Mouse (Mus musculus): Measurements from ENCODE around the gene Soat1. TPM values are rescaled to one million over a fixed set of nuclear protein-coding genes. Genes with fewer than 3 reads are reported as not detected.

The Soat1 gene
- total RNA-seq, 1 experiment, result 62.4 TPM

GRCm38 (mm10) chr1:156423493-156423892 lies 50.6 kb downstream of the Soat1 start:
- in situ Hi-C loops (cut with MboI; ENCODE audit: low sequenced_read_pairs in 2 of 2, unreplicated experiment in 2 of 2), result no loop called here
- no peak for DNase-seq (ENCODE audit: low read depth, low spot score)
- H3K27ac ChIP-seq (ENCODE audit: insufficient read depth, low read depth, low read length, poor library complexity, severe bottlenecking), result no peak overlapping the region
- no peaks in the 10 kb centered on the region for H3K36me3 ChIP-seq (ENCODE audit: control insufficient read depth, insufficient read depth, low read length, poor library complexity, severe bottlenecking)
- H3K4me1 ChIP-seq (ENCODE audit: control insufficient read depth in 2 of 2, insufficient read depth in 2 of 2, low read length in 2 of 2, poor library complexity in 1 of 2), result 0 out of 4 replicates have a peak, but pooled peaks cover 0 to 2% of the 10 kb centered on the region in 2 experiments
- TF ChIP-seq ZC3H11A (IDR thresholded peaks at IDR 0.05; ENCODE audit: borderline replicate concordance, low read depth, low read length) (no peak), CHD2 (IDR thresholded peaks at IDR 0.05; ENCODE audit: low read depth, low read length) (no peak), HCFC1 (IDR thresholded peaks at IDR 0.05; ENCODE audit: borderline replicate concordance, insufficient read depth, low read length) (no peak), MAFK (IDR thresholded peaks at IDR 0.05; ENCODE audit: insufficient read depth, low read depth, low read length) (no peak), ZNF384 (IDR thresholded peaks at IDR 0.05; ENCODE audit: low read depth, low read length) (no peak)
- no peak overlapping the region for H3K4me3 ChIP-seq (ENCODE audit: insufficient read depth in 1 of 2, low read depth in 1 of 2, low read length in 2 of 2, poor library complexity in 1 of 2, severe bottlenecking in 1 of 2)
- no peaks in the 10 kb centered on the region for H3K9me3 ChIP-seq (ENCODE audit: control insufficient read depth, insufficient read depth, low read depth, low read length)
- H3K9ac ChIP-seq (ENCODE audit: insufficient read depth, low read depth, low read length, poor library complexity, severe bottlenecking), result no peak overlapping the region

GRCm38 (mm10) chr1:156422856-156423255 lies 51.3 kb downstream of the Soat1 start:
- Histone ChIP-seq H3K27ac (ENCODE audit: insufficient read depth, low read depth, low read length, poor library complexity, severe bottlenecking) (no peak overlapping the region), H3K9me3 (ENCODE audit: control insufficient read depth, insufficient read depth, low read depth, low read length) (no peaks in the 10 kb centered on the region), H3K4me3 (ENCODE audit: insufficient read depth in 1 of 2, low read depth in 1 of 2, low read length in 2 of 2, poor library complexity in 1 of 2, severe bottlenecking in 1 of 2) (no peak overlapping the region), H3K4me1 (ENCODE audit: control insufficient read depth in 2 of 2, insufficient read depth in 2 of 2, low read length in 2 of 2, poor library complexity in 1 of 2) (0 out of 4 replicates have a peak, but pooled peaks cover 0 to 2% of the 10 kb centered on the region in 2 experiments), H3K9ac (ENCODE audit: insufficient read depth, low read depth, low read length, poor library complexity, severe bottlenecking) (no peak overlapping the region), H3K36me3 (ENCODE audit: control insufficient read depth, insufficient read depth, low read length, poor library complexity, severe bottlenecking) (no peaks in the 10 kb centered on the region)
- TF ChIP-seq ZNF384 (IDR thresholded peaks at IDR 0.05; ENCODE audit: low read depth, low read length) (no peak), MAFK (IDR thresholded peaks at IDR 0.05; ENCODE audit: insufficient read depth, low read depth, low read length) (no peak), HCFC1 (IDR thresholded peaks at IDR 0.05; ENCODE audit: borderline replicate concordance, insufficient read depth, low read length) (no peak), ZC3H11A (IDR thresholded peaks at IDR 0.05; ENCODE audit: borderline replicate concordance, low read depth, low read length) (no peak), CHD2 (IDR thresholded peaks at IDR 0.05; ENCODE audit: low read depth, low read length) (no peak)
- in situ Hi-C loops (cut with MboI; ENCODE audit: low sequenced_read_pairs in 2 of 2, unreplicated experiment in 2 of 2), result no loop called here
- no peak for DNase-seq (ENCODE audit: low read depth, low spot score)

- TF ChIP-seq MAFK (IDR thresholded peaks at IDR 0.05; ENCODE audit: insufficient read depth, low read depth, low read length) (no peak), ZC3H11A (IDR thresholded peaks at IDR 0.05; ENCODE audit: borderline replicate concordance, low read depth, low read length) (no peak), CHD2 (IDR thresholded peaks at IDR 0.05; ENCODE audit: low read depth, low read length) (no peak), ZNF384 (IDR thresholded peaks at IDR 0.05; ENCODE audit: low read depth, low read length) (no peak), HCFC1 (IDR thresholded peaks at IDR 0.05; ENCODE audit: borderline replicate concordance, insufficient read depth, low read length) (no peak)
- in situ Hi-C loops (cut with MboI; ENCODE audit: low sequenced_read_pairs in 2 of 2, unreplicated experiment in 2 of 2), result no loop called here
- no peaks in the 10 kb centered on the region for H3K36me3 ChIP-seq (ENCODE audit: control insufficient read depth, insufficient read depth, low read length, poor library complexity, severe bottlenecking)
- DNase-seq (ENCODE audit: low read depth, low spot score), result peak; percentile 71
- no peaks in the 10 kb centered on the region for H3K9me3 ChIP-seq (ENCODE audit: control insufficient read depth, insufficient read depth, low read depth, low read length)
- H3K4me1 ChIP-seq (ENCODE audit: control insufficient read depth in 2 of 2, insufficient read depth in 2 of 2, low read length in 2 of 2, poor library complexity in 1 of 2), result 0 out of 4 replicates have a peak, but pooled peaks cover 0 to 2% of the 10 kb centered on the region in 2 experiments
- H3K4me3 ChIP-seq (ENCODE audit: insufficient read depth in 1 of 2, low read depth in 1 of 2, low read length in 2 of 2, poor library complexity in 1 of 2, severe bottlenecking in 1 of 2), result peak within 1 kb of the TSS; percentile 75 to 79
- no peak within 1 kb of the TSS; the same call in 1 of the 2 replicates for H3K27ac ChIP-seq (ENCODE audit: insufficient read depth, low read depth, low read length, poor library complexity, severe bottlenecking)
- H3K9ac ChIP-seq (ENCODE audit: insufficient read depth, low read depth, low read length, poor library complexity, severe bottlenecking), result peak within 1 kb of the TSS; percentile 68; the same call in 1 of the 2 replicates
These were observed 53.3 kb downstream of the Soat1 start, which contains the start of gene Axdnd1 for GRCm38 (mm10) chr1:156420671-156421297. Gene Axdnd1 (minus strand): TSS chr1:156421159.

- Histone ChIP-seq H3K9me3 (ENCODE audit: control insufficient read depth, insufficient read depth, low read depth, low read length) (no peaks in the 10 kb centered on the region), H3K4me1 (ENCODE audit: control insufficient read depth in 2 of 2, insufficient read depth in 2 of 2, low read length in 2 of 2, poor library complexity in 1 of 2) (0 out of 4 replicates have a peak, but pooled peaks cover 0 to 2% of the 10 kb centered on the region in 2 experiments), H3K9ac (ENCODE audit: insufficient read depth, low read depth, low read length, poor library complexity, severe bottlenecking) (no peak overlapping the region), H3K36me3 (ENCODE audit: control insufficient read depth, insufficient read depth, low read length, poor library complexity, severe bottlenecking) (no peaks in the 10 kb centered on the region), H3K4me3 (ENCODE audit: insufficient read depth in 1 of 2, low read depth in 1 of 2, low read length in 2 of 2, poor library complexity in 1 of 2, severe bottlenecking in 1 of 2) (no peak overlapping the region), H3K27ac (ENCODE audit: insufficient read depth, low read depth, low read length, poor library complexity, severe bottlenecking) (no peak overlapping the region)
- TF ChIP-seq CHD2 (IDR thresholded peaks at IDR 0.05; ENCODE audit: low read depth, low read length), result no peak
- no peak for TF ChIP-seq ZNF384 (IDR thresholded peaks at IDR 0.05; ENCODE audit: low read depth, low read length)
- no peak for TF ChIP-seq MAFK (IDR thresholded peaks at IDR 0.05; ENCODE audit: insufficient read depth, low read depth, low read length)
- no peak for TF ChIP-seq HCFC1 (IDR thresholded peaks at IDR 0.05; ENCODE audit: borderline replicate concordance, insufficient read depth, low read length)
- TF ChIP-seq ZC3H11A (IDR thresholded peaks at IDR 0.05; ENCODE audit: borderline replicate concordance, low read depth, low read length), result no peak
- peak; percentile 55 for DNase-seq (ENCODE audit: low read depth, low spot score)
- in situ Hi-C loops (cut with MboI; ENCODE audit: low sequenced_read_pairs in 2 of 2, unreplicated experiment in 2 of 2), result no loop called here
These were observed 56.0 kb downstream of the Soat1 start for GRCm38 (mm10) chr1:156418170-156418569.
